Mouse (Mus musculus) liver, postnatal 0 days (tissue): ENCODE measurements around the gene Tubgcp3. TPM values are rescaled to one million over a fixed set of nuclear protein-coding genes. Genes with fewer than 3 reads are reported as not detected.
"Not testable (repeated sequence)": the region's sequence is repeated elsewhere in the genome, so short reads cannot be mapped to it uniquely, and the experiment has no call there.

Source experiments
- ATAC-seq: fragments of 200-750 bp; cut with Nextera tagmentation; 2 replicates; pipeline ENCODE4 v1.8.0; 2017; ENCODE audit warnings: mild to moderate bottlenecking, moderate library complexity
- DNase-seq: peaks from one replicate; pipeline ENCODE4 v3.0.0-alpha.2; 2016
- H3K27ac ChIP-seq: fragments of 300-500 bp; sonication (generic); 2 replicates; pipeline ENCODE4 v1.5.1; 2014; ENCODE audit warnings: antibody characterized with exemption, moderate library complexity, mild to moderate bottlenecking, low read depth
- H3K27me3 ChIP-seq: fragments of 300-500 bp; sonication (generic); 2 replicates; pipeline ENCODE4 v1.6.1; 2014; ENCODE audit warnings: low read length, control low read depth, mixed read lengths; ENCODE audit not compliant: insufficient read depth
- H3K36me3 ChIP-seq: fragments of 300-500 bp; sonication (generic); replicated peaks from 2 replicates; pipeline ENCODE4 v1.6.1; 2014; ENCODE audit warnings: mild to moderate bottlenecking, control low read depth, low read length, moderate library complexity, mixed read lengths; ENCODE audit not compliant: insufficient read depth
- H3K4me1 ChIP-seq: fragments of 300-500 bp; sonication (generic); 2 replicates; pipeline ENCODE4 v1.6.1; 2014; ENCODE audit warnings: antibody characterized with exemption, mild to moderate bottlenecking, control low read depth; ENCODE audit not compliant: insufficient read depth
- H3K4me2 ChIP-seq: fragments of 300-500 bp; sonication (generic); 2 replicates; pipeline ENCODE4 v1.6.1; 2014; ENCODE audit warnings: low read depth, mild to moderate bottlenecking, low read length, moderate library complexity, mixed read lengths
- H3K4me3 ChIP-seq: fragments of 300-500 bp; sonication (generic); 2 replicates; pipeline ENCODE4 v1.5.1; 2014; ENCODE audit warnings: low read depth, low read length
- H3K9ac ChIP-seq: fragments of 300-500 bp; sonication (generic); replicated peaks from 2 replicates; pipeline ENCODE4 v1.6.1; 2014; ENCODE audit warnings: mild to moderate bottlenecking, moderate library complexity
- H3K9me3 ChIP-seq: fragments of 300-500 bp; sonication (generic); 2 replicates; pipeline ENCODE4 v1.6.1; 2016; ENCODE audit warnings: mild to moderate bottlenecking, control low read depth, low read length, mixed read lengths
- CTCF ChIP-seq: sonication (generic); IDR thresholded peaks from 2 replicates; pipeline ENCODE4 v1.5.1; 2016; ENCODE audit warnings: antibody characterized with exemption, low read depth
- EP300 ChIP-seq: IDR thresholded peaks from 2 replicates; pipeline ENCODE4 v1.6.1; 2016; ENCODE audit warnings: antibody characterized with exemption, low read depth, mild to moderate bottlenecking
- WGBS: fragments of 180-500 bp; shearing (Covaris S2); extraction: QIAGEN DNeasy Blood & Tissue Kit; methylation state at CpG from one replicate; pipeline ENCODE4 v1.1.7; 2014; ENCODE audit not compliant: insufficient replicate concordance; 5-methylcytosine and 5-hydroxymethylcytosine counted together
- polyA plus RNA-seq: library from polyadenylated mRNA; unstranded; fragments of >200 nt; fragmentation: Nextera tagmentation; extraction: Ambion mirVana; gene quantifications from 2 replicates; pipeline ENCODE4 v1.2.1, GENCODE M21; 2015

The Tubgcp3 gene
- polyA plus RNA-seq, 1 experiment from 2014 or later, result 10.9 TPM

GRCm38 (mm10) chr8:12607223-12607622 lies 64.8 kb downstream of the Tubgcp3 start:
- Histone ChIP-seq H3K27me3 (peaks cover 43% of the 10 kb centered on the region), H3K4me2 (no peak overlapping the region), H3K4me3 (no peak overlapping the region), H3K36me3 (no peaks in the 10 kb centered on the region), H3K4me1 (peaks cover 8% of the 10 kb centered on the region; the same call in 1 of the 2 replicates), H3K27ac (no peak overlapping the region), H3K9ac (no peak overlapping the region), H3K9me3 (no peaks in the 10 kb centered on the region)
- ATAC-seq (peak; percentile 76), DNase-seq (peak; percentile 87)
- TF ChIP-seq EP300 (no peak), CTCF (peak; percentile 95)
- 16% methylated on average over 6 of the region's 6 CpGs for WGBS

- DNase-seq, result no peak
- Histone ChIP-seq H3K9me3 (no peaks in the 10 kb centered on the region), H3K27me3 (peaks cover 5% of the 10 kb centered on the region; the same call in 1 of the 2 replicates), H3K4me2 (no peak overlapping the region), H3K4me1 (peaks cover 3% of the 10 kb centered on the region; the same call in 1 of the 2 replicates), H3K27ac (no peak overlapping the region), H3K9ac (no peak overlapping the region), H3K36me3 (no peaks in the 10 kb centered on the region), H3K4me3 (no peak overlapping the region)
- ATAC-seq, result peak; percentile 80
- 60% methylated on average over 5 of the region's 5 CpGs for WGBS
- no peak for TF ChIP-seq CTCF
- no peak for TF ChIP-seq EP300
Observed at GRCm38 (mm10) chr8:12583785-12584184, 88.3 kb downstream of the Tubgcp3 start.

GRCm38 (mm10) chr8:12579339-12579999 lies 92.6 kb downstream of the Tubgcp3 start:
- DNase-seq, H3K4me2 ChIP-seq, H3K27ac ChIP-seq, H3K36me3 ChIP-seq, H3K9me3 ChIP-seq, ATAC-seq, H3K4me1 ChIP-seq, H3K27me3 ChIP-seq, H3K9ac ChIP-seq, H3K4me3 ChIP-seq: not testable (repeated sequence)
- WGBS, result 78% methylated on average over 19 of the region's 19 CpGs

- Histone ChIP-seq H3K4me3 (no peak overlapping the region), H3K4me2 (no peak overlapping the region), H3K9me3 (no peaks in the 10 kb centered on the region), H3K36me3 (no peaks in the 10 kb centered on the region), H3K9ac (no peak overlapping the region), H3K4me1 (no peaks in the 10 kb centered on the region), H3K27me3 (0 out of 2 replicates have a peak, but pooled peaks cover 6% of the 10 kb centered on the region), H3K27ac (no peak overlapping the region)
- ATAC-seq (no peak), DNase-seq (no peak)
- WGBS, result 72% methylated on average over 6 of the region's 6 CpGs
- TF ChIP-seq EP300 (no peak), CTCF (no peak)
Observed at GRCm38 (mm10) chr8:12576739-12577138, 95.3 kb downstream of the Tubgcp3 start.

DNA sequence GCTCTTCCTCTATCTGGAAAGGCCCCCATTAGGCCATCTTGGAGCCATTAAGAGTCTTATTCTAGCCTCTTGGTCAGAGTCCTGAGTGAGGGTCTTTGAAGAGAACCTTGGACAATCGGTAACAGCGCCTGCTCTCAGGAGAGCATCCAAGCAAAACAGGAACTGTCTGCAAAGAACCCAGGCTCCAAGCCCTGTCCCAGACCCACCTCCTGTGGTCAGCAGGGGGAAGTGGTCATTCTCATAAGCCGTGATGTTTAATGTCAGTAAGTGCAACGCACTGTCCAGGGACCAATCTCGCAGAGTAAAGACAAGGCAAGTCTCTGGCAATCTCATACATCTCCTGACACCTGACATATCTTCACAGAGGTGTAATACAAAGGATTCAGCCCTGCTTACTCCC lies 96.0 kb downstream of the Tubgcp3 start:
- no peaks in the 10 kb centered on the region for H3K4me1 ChIP-seq
- DNase-seq, result no peak
- no peak overlapping the region for H3K4me2 ChIP-seq
- 49% methylated on average over 5 of the region's 5 CpGs for WGBS
- TF ChIP-seq CTCF, result no peak
- TF ChIP-seq EP300, result no peak
- no peak overlapping the region for H3K9ac ChIP-seq
- H3K36me3 ChIP-seq, result no peaks in the 10 kb centered on the region
- H3K9me3 ChIP-seq, result no peaks in the 10 kb centered on the region
- H3K4me3 ChIP-seq, result no peak overlapping the region
- no peak for ATAC-seq
- 0 out of 2 replicates have a peak, but pooled peaks cover 6% of the 10 kb centered on the region for H3K27me3 ChIP-seq
- no peak overlapping the region for H3K27ac ChIP-seq

- Histone ChIP-seq H3K27me3 (0 out of 2 replicates have a peak, but pooled peaks cover 7% of the 10 kb centered on the region), H3K36me3 (no peaks in the 10 kb centered on the region), H3K27ac (no peak within 1 kb of the TSS), H3K4me3 (no peak within 1 kb of the TSS), H3K4me1 (no peaks in the 10 kb centered on the region), H3K9me3 (no peaks in the 10 kb centered on the region), H3K9ac (no peak within 1 kb of the TSS), H3K4me2 (no peak within 1 kb of the TSS)
- no peak for TF ChIP-seq CTCF
- TF ChIP-seq EP300, result no peak
- DNase-seq (no peak), ATAC-seq (no peak)
- 51% methylated on average over 14 of the region's 14 CpGs for WGBS
Observed at GRCm38 (mm10) chr8:12572814-12573534, 99.1 kb downstream of the Tubgcp3 start, which contains the start of gene Spaca7. Gene Spaca7 (plus strand): TSS chr8:12573029.
